Mouse (Mus musculus): ENCODE measurements around the gene Syde2.

DNA sequence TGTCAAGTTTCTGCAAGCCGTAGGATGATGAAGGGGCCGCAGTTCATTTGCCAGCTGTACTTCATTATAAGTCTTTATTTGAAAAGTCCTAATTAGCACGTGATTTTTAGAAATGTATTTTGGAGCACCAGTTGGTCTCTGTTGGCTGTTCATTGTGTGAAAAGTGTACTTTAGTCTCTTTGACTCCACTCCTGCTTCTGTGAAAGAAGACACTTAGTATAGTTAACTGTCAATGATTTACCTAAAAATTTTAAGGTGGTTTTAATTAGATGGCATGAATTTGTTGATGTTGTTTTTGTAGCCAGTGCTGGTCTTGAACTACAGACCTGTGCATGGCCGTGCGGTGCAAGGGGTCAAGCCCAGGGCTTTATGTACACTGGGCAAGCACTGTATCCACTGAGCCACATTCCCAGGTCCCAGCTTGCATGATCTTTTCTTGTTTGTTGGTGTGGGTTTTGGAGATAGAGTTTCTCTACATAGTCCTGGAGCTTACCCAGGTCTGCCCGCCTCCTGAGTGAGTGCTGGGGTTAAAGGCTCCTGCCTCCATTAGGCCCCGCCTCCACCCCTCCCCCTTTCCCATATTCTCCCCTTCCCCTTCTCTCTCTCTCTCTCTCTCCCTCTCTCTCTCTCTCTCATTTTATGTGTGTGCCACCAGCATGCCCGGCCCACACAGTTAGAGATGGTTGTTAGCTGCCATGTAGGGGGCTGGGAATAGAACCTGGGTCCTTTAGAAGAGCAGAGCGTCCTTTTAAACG, 4.5 kb downstream of the Syde2 start:
- TF ChIP-seq POLR2A (IDR thresholded peaks at IDR 0.05; ENCODE audit: insufficient read depth, low read depth, low read length), result no peak
- TF ChIP-seq CTCF (IDR thresholded peaks at IDR 0.05), result no peak
- no peak for TF ChIP-seq EP300 (IDR thresholded peaks at IDR 0.05; ENCODE audit: insufficient read depth, low read depth, low read length)
